Mouse (Mus musculus) spleen, postnatal 10 days (tissue): Measurements from ENCODE around the gene Nkain2.

Experiments
- DNase-seq, 2 experiments: peaks; one replicate each; pipeline ENCODE4 v3.0.0; 2021 to 2022; ENCODE audit warnings: low spot score in 2 of 2

Gene Nkain2

GRCm38 (mm10) chr10:32576559-32577275 lies 313.5 kb downstream of the Nkain2 start:
- no peak for DNase-seq

- no peak for DNase-seq
Observed at GRCm38 (mm10) chr10:32557673-32558072, 332.6 kb downstream of the Nkain2 start.

GRCm38 (mm10) chr10:32536057-32536456 lies 354.2 kb downstream of the Nkain2 start:
- DNase-seq = no peak

DNA sequence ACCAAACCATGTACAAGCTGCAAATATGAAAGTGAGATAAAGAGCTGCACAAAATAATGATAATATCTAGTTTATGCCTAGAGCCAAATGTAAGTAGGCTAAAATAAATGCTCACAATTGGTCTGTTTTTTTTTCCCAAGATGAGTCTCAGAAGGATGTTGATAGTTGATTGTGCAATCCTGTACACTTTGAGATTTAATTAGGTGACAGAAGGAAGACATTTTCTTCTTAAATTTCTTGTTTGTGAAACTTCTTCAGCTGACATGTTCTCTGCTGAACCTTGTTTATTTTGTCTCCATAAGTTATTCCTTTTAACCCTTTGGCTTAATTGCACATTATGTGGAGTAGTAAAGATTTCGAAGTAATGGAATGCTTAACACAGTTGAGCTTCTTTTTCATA lies 379.4 kb downstream of the Nkain2 start:
- DNase-seq = no peak

DNA sequence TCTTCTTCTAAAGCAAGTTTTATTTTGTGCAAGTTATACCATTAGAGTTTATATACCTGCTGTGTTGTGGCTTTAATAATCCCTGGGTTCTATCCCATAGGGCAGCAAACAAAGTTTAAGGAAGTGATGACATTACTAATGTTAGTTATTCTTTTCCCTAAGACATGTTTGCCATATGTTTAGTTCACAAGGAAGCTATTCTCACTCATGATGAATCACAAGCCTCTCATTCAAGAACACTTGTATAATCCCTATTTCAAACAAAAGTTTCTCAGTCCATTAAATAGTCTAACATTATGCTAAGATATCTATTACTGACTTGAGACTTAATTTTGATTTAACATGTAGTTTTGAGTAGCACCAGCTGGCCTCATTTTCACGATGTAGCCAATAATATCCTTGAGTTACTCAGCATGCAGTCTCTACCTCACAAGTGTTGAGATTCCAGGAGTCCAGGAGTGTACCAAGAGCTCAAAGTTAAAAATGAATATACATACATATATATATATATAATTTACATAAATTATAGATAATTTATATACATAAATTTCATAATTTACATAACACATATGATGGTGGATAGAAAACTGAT lies 395.6 kb downstream of the Nkain2 start:
- no peak for DNase-seq

DNA sequence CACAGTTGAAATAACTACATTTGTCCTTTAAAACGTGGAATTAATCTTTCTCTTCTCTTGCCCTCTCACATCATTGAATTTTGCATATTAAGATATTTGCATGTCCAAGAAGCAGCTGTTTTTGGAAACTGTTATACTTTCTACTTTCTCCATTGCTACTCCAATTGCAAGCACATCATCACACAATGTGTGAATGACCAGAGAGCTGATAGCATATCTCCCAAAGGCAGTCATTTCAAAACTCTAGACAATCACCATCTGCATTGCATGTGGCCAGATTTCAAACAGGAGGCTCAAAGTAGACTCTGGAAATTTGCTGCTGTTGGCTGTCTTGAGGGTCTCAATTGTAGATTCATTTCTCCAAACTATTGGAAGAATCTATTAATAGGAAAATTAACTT lies 396.7 kb downstream of the Nkain2 start:
- DNase-seq = no peak

GRCm38 (mm10) chr10:32462726-32463125 lies 427.5 kb downstream of the Nkain2 start:
- DNase-seq = no peak

- DNase-seq = no peak
Observed at GRCm38 (mm10) chr10:32439932-32440519, 450.2 kb downstream of the Nkain2 start.

DNA sequence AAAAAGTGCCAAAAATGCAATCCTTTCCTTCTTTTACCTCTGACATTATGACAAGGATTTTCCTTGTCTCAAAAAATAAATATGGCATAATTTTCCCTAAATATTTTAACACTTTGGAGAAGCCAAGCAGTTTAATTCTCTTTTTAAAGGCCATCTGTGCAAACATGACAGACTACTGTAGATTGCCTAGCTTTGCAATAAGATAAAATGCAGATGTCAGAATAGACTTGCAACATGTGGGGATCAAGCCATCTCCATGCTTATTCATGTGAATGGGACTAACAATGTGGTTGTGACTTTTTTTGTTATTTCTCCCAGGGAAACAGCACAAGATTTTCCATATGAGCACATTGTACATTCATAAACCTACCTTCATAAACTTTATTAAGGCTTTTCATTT lies 476.0 kb downstream of the Nkain2 start:
- no peak for DNase-seq

GRCm38 (mm10) chr10:32411331-32411730 lies 478.9 kb downstream of the Nkain2 start:
- DNase-seq = no peak

- no peak for DNase-seq
Observed at GRCm38 (mm10) chr10:32400961-32401360, 489.3 kb downstream of the Nkain2 start.

DNA sequence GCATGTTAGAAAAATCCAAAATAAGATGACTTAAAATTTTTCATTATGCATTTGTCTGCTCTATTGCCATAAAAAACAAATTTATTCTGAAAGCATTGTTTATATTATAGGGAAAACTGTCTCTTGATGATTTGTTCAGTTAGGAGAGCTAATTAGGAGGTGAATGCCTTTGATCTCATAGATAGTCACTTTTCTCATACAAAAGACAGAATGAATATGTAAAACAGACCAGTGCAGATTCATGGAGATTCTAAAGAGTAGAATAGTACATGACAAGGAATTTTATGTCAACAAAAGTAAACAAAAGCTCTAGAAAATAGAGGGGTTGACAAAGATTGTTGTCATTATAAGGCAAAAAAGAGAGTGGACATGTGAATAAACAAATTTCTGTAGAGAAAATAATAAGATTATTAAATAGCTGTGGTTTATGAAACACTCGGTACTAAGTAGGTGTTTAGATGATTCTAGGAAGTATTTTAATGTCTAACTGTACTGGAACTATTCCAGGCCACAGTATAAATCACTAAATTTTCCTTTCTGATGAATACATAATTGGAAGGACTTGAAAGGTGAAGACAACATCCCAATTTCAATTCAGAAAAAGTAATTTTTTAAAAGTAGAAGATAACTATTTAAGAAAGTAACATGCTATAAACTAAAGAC lies 496.3 kb downstream of the Nkain2 start:
- DNase-seq = no peak

- no peak for DNase-seq
Observed at GRCm38 (mm10) chr10:32393326-32393725, 496.9 kb downstream of the Nkain2 start.

DNA sequence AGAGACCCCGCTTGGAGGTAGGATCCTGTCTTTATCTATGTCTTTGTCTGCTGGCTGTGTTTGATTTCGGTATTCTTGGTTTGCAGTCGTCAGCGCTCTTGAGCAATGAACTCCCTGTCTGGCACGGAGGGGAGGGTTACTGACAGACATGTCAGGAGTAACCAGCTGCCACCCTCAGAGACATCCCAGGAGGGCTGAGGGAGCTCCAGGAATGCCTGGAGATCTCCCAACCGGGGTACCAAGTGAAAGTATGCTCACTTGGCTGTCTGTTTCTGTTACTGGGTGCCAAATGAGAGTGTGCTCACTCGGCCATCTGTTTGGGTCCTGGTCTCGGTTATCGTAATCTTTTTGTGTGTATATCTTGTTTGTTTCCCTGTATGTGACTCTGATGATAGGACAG lies 577.5 kb downstream of the Nkain2 start:
- no peak for DNase-seq

- no peak for DNase-seq
Observed at GRCm38 (mm10) chr10:32301024-32301597, 589.2 kb downstream of the Nkain2 start.

GRCm38 (mm10) chr10:32290487-32290886 lies 599.8 kb downstream of the Nkain2 start:
- DNase-seq = no peak

DNA sequence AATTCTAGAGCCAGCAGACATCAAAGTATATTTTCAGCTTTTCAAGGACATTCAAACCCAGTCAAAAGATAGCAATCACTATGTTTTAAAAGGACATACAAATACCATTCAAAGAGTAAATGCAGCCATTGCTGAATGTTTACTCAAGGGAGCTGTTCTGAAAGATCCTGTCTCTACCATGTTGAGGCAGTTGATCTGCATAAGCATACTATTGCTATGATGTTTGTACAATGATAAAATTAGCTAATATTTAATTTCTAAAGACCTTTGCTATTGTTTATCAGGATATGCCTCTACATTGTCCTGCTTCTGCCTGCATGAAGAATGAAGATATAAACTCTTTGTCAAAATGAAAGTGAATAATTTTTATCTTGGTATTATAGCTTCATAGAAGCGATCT lies 606.6 kb downstream of the Nkain2 start:
- no peak for DNase-seq

DNA sequence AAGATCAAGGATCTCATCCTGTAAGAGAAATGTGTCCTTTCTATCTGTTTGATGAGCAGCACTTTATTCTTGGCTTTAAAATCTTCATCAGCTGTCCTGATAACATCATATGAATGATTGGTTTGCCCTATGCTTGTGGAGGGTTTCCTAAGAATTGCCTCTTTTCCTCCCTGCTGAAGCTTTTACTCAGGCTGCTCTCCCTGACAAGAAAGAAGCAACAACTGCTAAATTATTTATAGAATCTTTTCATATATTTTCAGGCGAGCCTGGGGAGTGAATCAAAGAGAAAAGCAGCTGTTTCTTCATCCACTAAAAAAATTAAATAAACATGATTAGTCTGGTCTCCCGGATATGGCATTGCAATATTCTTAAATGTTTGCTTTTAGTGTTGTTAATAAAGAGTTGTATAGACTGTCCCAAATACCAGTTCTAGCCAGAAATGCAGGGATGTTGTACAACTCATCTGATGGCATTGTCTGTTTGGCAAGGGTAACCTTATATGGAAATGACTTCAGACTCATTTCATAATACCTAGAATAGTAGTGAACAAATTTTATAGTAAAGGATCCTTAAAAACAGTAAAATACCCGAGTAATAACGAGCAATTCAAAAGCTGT lies 646.9 kb downstream of the Nkain2 start:
- no peak for DNase-seq

- DNase-seq = no peak
Observed at GRCm38 (mm10) chr10:32241168-32241567, 649.1 kb downstream of the Nkain2 start.

GRCm38 (mm10) chr10:32182951-32183350 lies 707.3 kb downstream of the Nkain2 start:
- DNase-seq = no peak

GRCm38 (mm10) chr10:32091354-32091753 lies 798.9 kb downstream of the Nkain2 start:
- DNase-seq = no peak

DNA sequence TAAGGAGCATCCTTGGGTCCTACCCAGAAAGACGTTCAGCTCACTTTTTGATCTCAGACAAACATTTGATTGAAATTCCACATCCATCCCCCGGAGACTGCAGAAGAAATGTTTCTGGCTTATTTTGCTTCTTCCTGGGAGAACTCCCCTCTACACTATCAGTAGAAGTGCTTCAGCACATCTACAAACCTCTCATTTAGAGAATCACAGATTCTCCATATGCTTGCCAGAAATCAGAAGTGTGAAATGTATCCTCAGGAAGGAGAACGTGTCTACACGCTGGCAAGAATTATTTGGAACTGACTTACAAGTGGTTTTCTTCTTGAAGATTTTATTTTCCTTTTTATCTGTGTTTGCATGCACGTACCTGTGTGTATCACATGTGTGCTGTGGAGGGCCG lies 829.9 kb downstream of the Nkain2 start:
- DNase-seq = no peak
